Mouse (Mus musculus): ENCODE measurements around the gene Tnrc6c. TPM values are rescaled to one million over a fixed set of nuclear protein-coding genes. Genes with fewer than 3 reads are reported as not detected.
A peak's percentile ranks its signal among the peaks of the same experiment; 100 is the strongest.

The Tnrc6c gene
- polyA plus RNA-seq, 1 experiment from 2014 or later, result 8.6 TPM

DNA sequence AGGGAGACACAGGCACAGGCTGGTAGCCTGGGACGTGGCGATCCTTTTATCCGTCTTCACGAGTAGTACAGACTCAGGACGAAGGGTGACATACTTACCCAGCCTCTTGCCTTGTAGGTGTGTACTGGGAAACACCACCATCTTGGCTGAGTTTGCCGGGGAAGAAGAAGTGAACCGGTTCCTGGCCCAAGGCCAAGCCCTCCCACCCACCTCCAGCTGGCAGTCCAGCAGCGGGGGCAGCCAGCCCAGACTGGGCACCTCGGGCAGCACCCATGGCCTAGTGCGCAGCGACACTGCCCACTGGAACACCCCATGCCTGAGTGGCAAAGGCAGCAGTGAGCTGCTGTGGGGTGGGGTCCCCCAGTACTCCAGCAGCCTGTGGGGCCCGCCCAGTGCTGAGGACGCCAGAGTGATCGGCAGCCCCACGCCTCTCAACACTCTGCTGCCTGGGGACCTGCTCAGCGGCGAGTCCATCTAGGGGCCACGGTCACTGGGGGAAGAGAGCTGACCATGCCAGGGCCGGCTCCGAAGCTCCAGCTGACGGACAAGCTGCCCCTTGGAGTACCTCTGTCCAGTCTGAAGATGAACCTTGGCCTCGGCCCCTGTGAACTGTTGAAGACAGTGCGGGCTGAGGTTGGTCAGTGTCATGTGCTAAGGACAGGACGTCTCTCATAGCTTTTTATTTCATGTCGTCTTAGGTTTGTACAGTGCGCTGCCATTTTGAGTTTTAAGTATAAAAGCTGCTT is 106.5 kb downstream of the Tnrc6c start:
- Histone ChIP-seq H3K27ac (ENCODE audit: low read length) (no peak overlapping the region), H3K4me1 (replicated peaks; ENCODE audit: control insufficient read depth, insufficient read depth, low read length) (no peaks in the 10 kb centered on the region), H3K9me3 (ENCODE audit: control insufficient read depth, low read length) (no peaks in the 10 kb centered on the region), H3K9ac (ENCODE audit: low read length) (no peak overlapping the region), H3K27me3 (ENCODE audit: control insufficient read depth, insufficient read depth, low read depth, low read length) (no peaks in the 10 kb centered on the region), H3K4me3 (ENCODE audit: low read length) (no peak overlapping the region), H3K4me2 (ENCODE audit: low read depth, low read length) (no peak overlapping the region), H3K36me3 (ENCODE audit: control insufficient read depth, insufficient read depth, low read length) (peaks cover 39% of the 10 kb centered on the region)
- WGBS, result 85% methylated on average over 26 of the region's 26 CpGs
- ATAC-seq (ENCODE audit: low read depth), result 0 out of 2 replicates have a peak, but pooled peaks have one; percentile 11

DNA sequence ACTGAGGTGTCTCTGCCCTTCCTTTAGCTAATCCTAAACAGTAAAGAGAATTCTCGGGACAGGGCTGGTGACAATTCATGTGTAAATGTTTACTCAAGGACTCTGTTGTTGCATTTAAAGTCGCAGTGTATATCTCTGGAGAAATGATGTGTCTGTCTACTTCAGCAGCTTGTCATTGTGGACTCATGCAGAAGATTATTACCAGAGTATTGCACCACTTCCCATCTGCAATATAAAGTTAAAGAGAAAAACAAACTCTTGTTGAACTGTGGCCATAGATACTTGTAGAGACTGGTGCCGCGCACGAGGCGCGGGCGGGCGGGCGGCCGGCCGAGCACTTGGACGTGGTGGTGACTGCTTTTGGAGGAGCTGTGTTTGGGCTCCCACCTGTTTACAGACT is 107.7 kb downstream of the Tnrc6c start:
- Histone ChIP-seq H3K4me2 (ENCODE audit: low read depth, low read length) (no peak overlapping the region), H3K27me3 (ENCODE audit: control insufficient read depth, insufficient read depth, low read depth, low read length) (no peaks in the 10 kb centered on the region), H3K27ac (ENCODE audit: low read length) (no peak overlapping the region), H3K9me3 (ENCODE audit: control insufficient read depth, low read length) (no peaks in the 10 kb centered on the region), H3K4me1 (replicated peaks; ENCODE audit: control insufficient read depth, insufficient read depth, low read length) (no peaks in the 10 kb centered on the region), H3K36me3 (ENCODE audit: control insufficient read depth, insufficient read depth, low read length) (peaks cover 30% of the 10 kb centered on the region), H3K9ac (ENCODE audit: low read length) (no peak overlapping the region), H3K4me3 (ENCODE audit: low read length) (no peak overlapping the region)
- 80% methylated on average over 13 of the region's 13 CpGs for WGBS
- ATAC-seq (ENCODE audit: low read depth), result no peak

DNA sequence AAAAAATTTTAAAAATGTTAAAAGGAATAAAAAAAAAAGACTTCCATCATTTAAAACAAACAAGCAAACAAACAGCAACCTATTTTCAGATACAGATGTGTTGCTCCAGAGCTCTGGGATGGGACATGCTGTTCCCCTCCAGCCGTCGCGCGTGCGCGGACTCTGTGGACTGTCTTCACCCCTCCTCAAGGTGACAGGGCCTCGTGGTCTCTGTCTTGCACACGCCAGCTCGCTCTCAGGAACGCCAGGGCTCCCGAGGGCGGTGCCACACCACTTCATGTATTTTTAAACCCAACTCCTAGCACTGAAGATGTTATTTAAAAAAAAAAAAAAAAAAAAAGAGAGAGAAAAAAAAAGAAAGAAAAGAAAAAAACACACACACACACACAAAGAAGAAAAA is 108.2 kb downstream of the Tnrc6c start:
- Histone ChIP-seq H3K4me1 (replicated peaks; ENCODE audit: control insufficient read depth, insufficient read depth, low read length) (no peaks in the 10 kb centered on the region), H3K4me2 (ENCODE audit: low read depth, low read length) (no peak overlapping the region), H3K4me3 (ENCODE audit: low read length) (no peak overlapping the region), H3K27me3 (ENCODE audit: control insufficient read depth, insufficient read depth, low read depth, low read length) (no peaks in the 10 kb centered on the region), H3K36me3 (ENCODE audit: control insufficient read depth, insufficient read depth, low read length) (peaks cover 29% of the 10 kb centered on the region), H3K9ac (ENCODE audit: low read length) (no peak overlapping the region), H3K27ac (ENCODE audit: low read length) (no peak overlapping the region), H3K9me3 (ENCODE audit: control insufficient read depth, low read length) (no peaks in the 10 kb centered on the region)
- 81% methylated on average over 12 of the region's 12 CpGs for WGBS
- no peak for ATAC-seq (ENCODE audit: low read depth)

- no peaks in the 10 kb centered on the region for H3K27me3 ChIP-seq (ENCODE audit: control insufficient read depth, insufficient read depth, low read depth, low read length)
- H3K4me2 ChIP-seq (ENCODE audit: low read depth, low read length), result no peak overlapping the region
- no peak overlapping the region for H3K9ac ChIP-seq (ENCODE audit: low read length)
- ATAC-seq (ENCODE audit: low read depth), result no peak
- no peak overlapping the region for H3K4me3 ChIP-seq (ENCODE audit: low read length)
- H3K9me3 ChIP-seq (ENCODE audit: control insufficient read depth, low read length), result no peaks in the 10 kb centered on the region
- peaks cover 16% of the 10 kb centered on the region for H3K36me3 ChIP-seq (ENCODE audit: control insufficient read depth, insufficient read depth, low read length)
- WGBS, result 89% methylated on average over 9 of the region's 9 CpGs
- H3K27ac ChIP-seq (ENCODE audit: low read length), result no peak overlapping the region
- no peaks in the 10 kb centered on the region; the same call in 1 of the 2 replicates for H3K4me1 ChIP-seq (replicated peaks; ENCODE audit: control insufficient read depth, insufficient read depth, low read length)
Observed at GRCm38 (mm10) chr11:117764319-117764718, 110.2 kb downstream of the Tnrc6c start.

GRCm38 (mm10) chr11:117765361-117765760 is 111.3 kb downstream of the Tnrc6c start:
- Histone ChIP-seq H3K4me1 (replicated peaks; ENCODE audit: control insufficient read depth, insufficient read depth, low read length) (no peaks in the 10 kb centered on the region; the same call in 1 of the 2 replicates), H3K27ac (ENCODE audit: low read length) (no peak overlapping the region), H3K9ac (ENCODE audit: low read length) (no peak overlapping the region), H3K36me3 (ENCODE audit: control insufficient read depth, insufficient read depth, low read length) (peaks cover 10% of the 10 kb centered on the region), H3K27me3 (ENCODE audit: control insufficient read depth, insufficient read depth, low read depth, low read length) (no peaks in the 10 kb centered on the region), H3K4me2 (ENCODE audit: low read depth, low read length) (no peak overlapping the region), H3K4me3 (ENCODE audit: low read length) (no peak overlapping the region), H3K9me3 (ENCODE audit: control insufficient read depth, low read length) (no peaks in the 10 kb centered on the region)
- WGBS, result 88% methylated on average over 5 of the region's 5 CpGs
- no peak for ATAC-seq (ENCODE audit: low read depth)

- Histone ChIP-seq H3K4me1 (replicated peaks; ENCODE audit: control insufficient read depth, insufficient read depth, low read length) (no peaks in the 10 kb centered on the region; the same call in 1 of the 2 replicates), H3K4me2 (ENCODE audit: low read depth, low read length) (no peak overlapping the region), H3K36me3 (ENCODE audit: control insufficient read depth, insufficient read depth, low read length) (peaks cover 6% of the 10 kb centered on the region; the same call in 1 of the 2 replicates), H3K9ac (ENCODE audit: low read length) (no peak overlapping the region), H3K27me3 (ENCODE audit: control insufficient read depth, insufficient read depth, low read depth, low read length) (no peaks in the 10 kb centered on the region), H3K27ac (ENCODE audit: low read length) (no peak overlapping the region), H3K9me3 (ENCODE audit: control insufficient read depth, low read length) (no peaks in the 10 kb centered on the region), H3K4me3 (ENCODE audit: low read length) (no peak overlapping the region)
- 79% methylated on average over 3 of the region's 3 CpGs for WGBS
- no peak for ATAC-seq (ENCODE audit: low read depth)
Observed at GRCm38 (mm10) chr11:117766275-117766674, 112.2 kb downstream of the Tnrc6c start.

DNA sequence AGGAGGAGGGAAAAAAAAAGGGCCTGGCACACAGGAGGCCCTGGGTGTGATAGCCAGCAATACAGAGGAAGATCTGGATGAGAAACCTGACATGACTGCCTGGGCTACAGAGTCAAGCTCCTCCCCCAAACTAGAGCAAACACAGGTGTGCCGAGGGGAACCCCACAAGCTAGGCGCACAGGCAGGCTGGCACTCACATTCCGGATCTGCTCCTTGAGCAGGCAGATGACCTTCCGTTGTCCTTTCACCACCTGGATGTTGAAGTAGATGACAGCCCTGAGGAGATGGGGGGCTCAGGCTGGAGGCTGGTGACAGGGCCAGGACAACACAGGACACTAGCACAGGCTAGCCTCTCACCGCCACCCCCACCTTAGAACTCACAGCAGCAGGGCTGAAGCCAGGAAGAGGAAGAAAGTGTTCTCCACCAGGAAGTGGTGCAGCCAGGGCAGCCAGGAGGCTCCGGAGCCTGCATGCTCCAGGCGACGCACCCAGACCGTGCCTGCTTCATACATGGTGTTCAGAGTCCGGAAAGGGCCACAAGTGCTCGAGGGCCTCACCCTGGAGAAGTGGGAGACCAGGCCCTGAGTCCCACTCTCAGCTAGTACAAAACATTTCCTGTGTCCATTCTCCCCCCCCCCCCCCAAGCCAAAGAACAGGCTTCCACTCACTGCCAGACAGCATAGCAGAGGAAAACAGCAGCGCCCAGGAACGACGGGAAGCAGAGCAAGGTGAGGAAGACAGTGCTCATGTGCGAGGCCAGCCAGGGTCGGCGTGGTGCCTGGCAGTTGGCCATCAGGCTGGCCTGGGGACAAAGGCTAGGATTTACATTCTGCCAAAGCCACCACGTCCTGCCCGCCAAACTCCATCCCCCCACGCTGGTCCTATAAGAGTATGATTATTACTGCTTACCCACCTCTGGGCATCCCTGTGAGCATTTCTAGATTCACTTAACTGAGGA is 114.9 kb downstream of the Tnrc6c start:
- ATAC-seq (ENCODE audit: low read depth), result no peak
- Histone ChIP-seq H3K4me1 (replicated peaks; ENCODE audit: control insufficient read depth, insufficient read depth, low read length) (no peaks in the 10 kb centered on the region; the same call in 1 of the 2 replicates), H3K9me3 (ENCODE audit: control insufficient read depth, low read length) (no peaks in the 10 kb centered on the region), H3K9ac (ENCODE audit: low read length) (no peak overlapping the region), H3K4me3 (ENCODE audit: low read length) (no peak overlapping the region), H3K36me3 (ENCODE audit: control insufficient read depth, insufficient read depth, low read length) (no peaks in the 10 kb centered on the region; the same call in 1 of the 2 replicates), H3K4me2 (ENCODE audit: low read depth, low read length) (no peak overlapping the region), H3K27me3 (ENCODE audit: control insufficient read depth, insufficient read depth, low read depth, low read length) (no peaks in the 10 kb centered on the region), H3K27ac (ENCODE audit: low read length) (no peak overlapping the region)
- whole genome bisulfite sequencing, result 64% methylated on average over 20 of the region's 20 CpGs

- Histone ChIP-seq H3K9me3 (ENCODE audit: control insufficient read depth, low read length) (no peaks in the 10 kb centered on the region), H3K4me2 (ENCODE audit: low read depth, low read length) (no peak overlapping the region), H3K36me3 (ENCODE audit: control insufficient read depth, insufficient read depth, low read length) (no peaks in the 10 kb centered on the region; the same call in 1 of the 2 replicates), H3K27ac (ENCODE audit: low read length) (no peak overlapping the region), H3K4me3 (ENCODE audit: low read length) (no peak overlapping the region), H3K4me1 (replicated peaks; ENCODE audit: control insufficient read depth, insufficient read depth, low read length) (no peaks in the 10 kb centered on the region; the same call in 1 of the 2 replicates), H3K27me3 (ENCODE audit: control insufficient read depth, insufficient read depth, low read depth, low read length) (no peaks in the 10 kb centered on the region), H3K9ac (ENCODE audit: low read length) (no peak overlapping the region)
- no peak for ATAC-seq (ENCODE audit: low read depth)
- 69% methylated on average over 7 of the region's 7 CpGs for WGBS
Observed at GRCm38 (mm10) chr11:117769683-117770047, 115.6 kb downstream of the Tnrc6c start.

GRCm38 (mm10) chr11:117770407-117770806 is 116.3 kb downstream of the Tnrc6c start:
- Histone ChIP-seq H3K4me1 (replicated peaks; ENCODE audit: control insufficient read depth, insufficient read depth, low read length) (no peaks in the 10 kb centered on the region; the same call in 1 of the 2 replicates), H3K27me3 (ENCODE audit: control insufficient read depth, insufficient read depth, low read depth, low read length) (no peaks in the 10 kb centered on the region), H3K36me3 (ENCODE audit: control insufficient read depth, insufficient read depth, low read length) (no peaks in the 10 kb centered on the region), H3K4me3 (ENCODE audit: low read length) (no peak overlapping the region), H3K9me3 (ENCODE audit: control insufficient read depth, low read length) (no peaks in the 10 kb centered on the region), H3K4me2 (ENCODE audit: low read depth, low read length) (no peak overlapping the region), H3K27ac (ENCODE audit: low read length) (no peak overlapping the region), H3K9ac (ENCODE audit: low read length) (no peak overlapping the region)
- 75% methylated on average over 10 of the region's 10 CpGs for WGBS
- no peak for ATAC-seq (ENCODE audit: low read depth)
